Mouse (Mus musculus) CH12.LX (cell line): ENCODE results near the gene Fev. TPM values are rescaled to one million over a fixed set of nuclear protein-coding genes. Genes with fewer than 3 reads are reported as not detected.

ENCODE experiments used
- DNase-seq: peaks from one replicate; pipeline ENCODE4 v3.0.0-alpha.2; 2013; ENCODE audit errors: extremely low read depth
- H3K27ac ChIP-seq: 2 replicates; pipeline ENCODE4 v1.5.1; 2012; ENCODE audit warnings: low read depth, mild to moderate bottlenecking, control low read depth, moderate library complexity; ENCODE audit not compliant: insufficient read depth
- H3K27me3 ChIP-seq: replicated peaks from 2 replicates; pipeline ENCODE3; 2012; ENCODE audit warnings: inconsistent platforms
- H3K36me3 ChIP-seq, 2 experiments: replicated peaks in 1 of 2; 2 replicates each; pipeline versions ENCODE3 to v1.6.1; 2012; ENCODE audit warnings: inconsistent platforms in 1 of 2, low read length in 1 of 2, mild to moderate bottlenecking in 1 of 2, mixed read lengths in 1 of 2, moderate library complexity in 1 of 2; ENCODE audit not compliant: control insufficient read depth in 1 of 2, insufficient read depth in 1 of 2
- H3K4me1 ChIP-seq, 2 experiments: 2 replicates each; pipeline ENCODE4 v1.6.1; 2012; ENCODE audit warnings: inconsistent platforms in 1 of 2, moderate library complexity in 1 of 2; ENCODE audit not compliant: insufficient read depth in 2 of 2, control insufficient read depth in 1 of 2
- H3K4me2 ChIP-seq: 2 replicates; pipeline ENCODE4 v1.6.1; 2012; ENCODE audit warnings: low read depth, mild to moderate bottlenecking, control low read depth; ENCODE audit not compliant: poor library complexity, insufficient read depth, severe bottlenecking
- H3K4me3 ChIP-seq, 3 experiments: fragments of 150-350 bp in 1 of 3; sonication (generic) in 1 of 3; replicated peaks in 1 of 3; 2 replicates each; pipeline versions ENCODE3 to v1.5.1; 2011 to 2012; ENCODE audit warnings: low read depth in 2 of 3, low read length in 2 of 3, mild to moderate bottlenecking in 2 of 3, moderate library complexity in 2 of 3, control low read depth in 1 of 3, improper control_type of control experiment in 1 of 3, inconsistent platforms in 1 of 3, mixed read lengths in 1 of 3; ENCODE audit not compliant: poor library complexity in 1 of 3
- H3K79me2 ChIP-seq: replicated peaks from 2 replicates; pipeline ENCODE4 v1.6.1; 2012; ENCODE audit warnings: mild to moderate bottlenecking, moderate library complexity; ENCODE audit not compliant: control insufficient read depth, poor library complexity, insufficient read depth, severe bottlenecking; ENCODE audit errors: extremely low read depth
- H3K9ac ChIP-seq: 2 replicates; pipeline ENCODE4 v1.6.1; 2012; ENCODE audit warnings: low read depth, mild to moderate bottlenecking, control low read depth, moderate library complexity; ENCODE audit not compliant: insufficient read depth
- H3K9me3 ChIP-seq: replicated peaks from 2 replicates; pipeline ENCODE3; 2012; ENCODE audit warnings: low read length, inconsistent platforms, mixed read lengths
- CHD2 ChIP-seq: IDR thresholded peaks from 2 replicates; pipeline ENCODE4 v1.6.1; 2011; ENCODE audit warnings: low read length, improper control_type of control experiment
- HCFC1 ChIP-seq: IDR thresholded peaks from 2 replicates; pipeline ENCODE4 v1.6.1; 2012; ENCODE audit warnings: low read depth, mild to moderate bottlenecking, inconsistent platforms, low read length, improper control_type of control experiment
- JUND ChIP-seq: conservative IDR thresholded peaks from 2 replicates; pipeline ENCODE4 v1.6.1; 2011; ENCODE audit warnings: low read depth, low read length, improper control_type of control experiment
- KAT2A ChIP-seq: IDR thresholded peaks from 2 replicates; pipeline ENCODE4 v1.6.1; 2012; ENCODE audit warnings: low read length, improper control_type of control experiment, inconsistent platforms; ENCODE audit not compliant: insufficient replicate concordance
- MAFK ChIP-seq: IDR thresholded peaks from 2 replicates; pipeline ENCODE4 v1.6.1; 2011; ENCODE audit warnings: low read length, improper control_type of control experiment; ENCODE audit not compliant: insufficient replicate concordance
- MEF2A ChIP-seq: IDR thresholded peaks from 2 replicates; pipeline ENCODE4 v1.6.1; 2014; ENCODE audit warnings: low read depth, mild to moderate bottlenecking, inconsistent platforms, low read length, improper control_type of control experiment, borderline replicate concordance
- POLR2AphosphoS2 ChIP-seq: IDR thresholded peaks from 2 replicates; pipeline ENCODE4 v1.6.1; 2011; ENCODE audit warnings: low read depth, low read length, improper control_type of control experiment
- RAD21 ChIP-seq: IDR thresholded peaks from 2 replicates; pipeline ENCODE4 v1.6.1; 2011; ENCODE audit warnings: low read depth, mild to moderate bottlenecking, low read length, improper control_type of control experiment, moderate library complexity
- SIN3A ChIP-seq: IDR thresholded peaks from 2 replicates; pipeline ENCODE4 v1.6.1; 2012; ENCODE audit warnings: low read length, improper control_type of control experiment, inconsistent platforms
- SMC3 ChIP-seq: IDR thresholded peaks from 2 replicates; pipeline ENCODE4 v1.6.1; 2011; ENCODE audit warnings: low read depth, low read length, improper control_type of control experiment
- TCF12 ChIP-seq: IDR thresholded peaks from 2 replicates; pipeline ENCODE4 v1.6.1; 2014; ENCODE audit warnings: low read depth, mild to moderate bottlenecking, inconsistent platforms, low read length, improper control_type of control experiment
- USF2 ChIP-seq: conservative IDR thresholded peaks from 2 replicates; pipeline ENCODE4 v1.6.1; 2011; ENCODE audit warnings: low read depth, low read length, improper control_type of control experiment
- ZC3H11A ChIP-seq: IDR thresholded peaks from 2 replicates; pipeline ENCODE4 v1.6.1; 2012; ENCODE audit warnings: low read depth, mild to moderate bottlenecking, inconsistent platforms, low read length, improper control_type of control experiment
- ZKSCAN1 ChIP-seq: IDR thresholded peaks from 2 replicates; pipeline ENCODE4 v1.6.1; 2012; ENCODE audit warnings: low read depth, inconsistent platforms, low read length, improper control_type of control experiment, borderline replicate concordance
- dilution Hi-C: fragments of 300-500 bp; cut with MboI; formaldehyde crosslinking; loops from 2 replicates; pipeline ENCODE4 v1.14.3; 2020; ENCODE audit warnings: low sequenced_read_pairs; ENCODE audit not compliant: extremely low pct_unique_long_range_greater_than_20kb, extremely low pct_ligation_motif_present
- in situ Hi-C: fragments of 300-500 bp; cut with MboI; formaldehyde crosslinking; loops from 3 replicates; pipeline ENCODE4 v1.14.3; 2019; ENCODE audit warnings: low sequenced_read_pairs, low pct_ligation_motif_present, low pct_unique_long_range_greater_than_20kb, mixed read lengths
- polyA plus RNA-seq: library from polyadenylated mRNA; unstranded; fragments of >175 nt; gene quantifications from 2 replicates; pipeline ENCODE4 v1.2.1, GENCODE M21; 2012; ENCODE audit warnings: low read depth; ENCODE audit not compliant: insufficient read length
- total RNA-seq, 2 experiments: library from RNA; depleted of rRNA; stranded (reverse); fragments of 300-350 nt in 1 of 2; fragments of >200 nt in 1 of 2; gene quantifications; 2 replicates each; pipeline ENCODE4 v1.2.3; 2012 to 2014

Gene Fev
- total and polyA plus RNA-seq, 3 experiments, result not detected

DNA sequence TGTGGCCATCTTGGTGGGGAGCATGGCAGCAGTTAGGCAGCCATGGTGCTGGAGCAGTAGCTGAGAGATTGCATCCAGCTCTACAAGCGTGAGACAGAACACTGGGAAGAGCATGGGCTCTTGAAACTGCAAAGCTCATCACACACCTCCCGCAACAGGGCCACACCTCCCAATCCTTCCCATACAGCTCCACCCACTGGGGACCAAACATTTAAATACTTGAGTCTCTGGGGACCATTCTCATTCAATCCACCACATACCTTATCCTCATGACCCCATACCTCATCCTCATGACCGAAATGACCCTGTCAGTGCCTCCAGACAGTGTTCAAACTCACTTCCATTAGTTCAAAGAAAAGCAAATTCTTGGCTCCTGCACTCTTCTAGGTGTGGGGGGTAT, 52.0 kb downstream of the Fev start:
- H3K9me3 ChIP-seq, result peaks cover 6% of the 10 kb centered on the region
- H3K4me2 ChIP-seq, result no peak overlapping the region
- H3K79me2 ChIP-seq, result no peaks in the 10 kb centered on the region
- no peaks in the 10 kb centered on the region for H3K27me3 ChIP-seq
- in situ Hi-C loops, result no loop called here
- TF ChIP-seq USF2 (no peak), MAFK (no peak), ZC3H11A (no peak), KAT2A (no peak), SIN3A (no peak), MEF2A (no peak), CHD2 (no peak), TCF12 (no peak), RAD21 (no peak), JUND (no peak), POLR2AphosphoS2 (no peak), SMC3 (no peak), ZKSCAN1 (no peak), HCFC1 (no peak)
- H3K4me1 ChIP-seq, result no peaks in the 10 kb centered on the region
- no peak overlapping the region for H3K4me3 ChIP-seq
- H3K9ac ChIP-seq, result no peak overlapping the region
- H3K36me3 ChIP-seq, result no peaks in the 10 kb centered on the region
- DNase-seq, result no peak
- dilution Hi-C loops, result no loop called here
- H3K27ac ChIP-seq, result no peak overlapping the region

Other genes starting within 250 kb of the Fev start
- gene Ttll4, start 223.7 kb downstream of the Fev start, total RNA-seq (2012; rRNA removed), result 21.8 and 29.3 TPM in 2 replicates
- 23.6 and 24.9 TPM in 2 replicates for gene Ttll4, start 223.7 kb downstream of the Fev start, total RNA-seq (2014; rRNA removed)
- gene Ttll4, start 223.7 kb downstream of the Fev start, polyA plus RNA-seq, result 72.0 and 85.8 TPM in 2 replicates
- not detected in 2 replicates for gene Cyp27a1, start 171.8 kb downstream of the Fev start, total RNA-seq (2012; rRNA removed)
- gene Cyp27a1, start 171.8 kb downstream of the Fev start, total RNA-seq (2014; rRNA removed), result not detected in 2 replicates
- gene Cyp27a1, start 171.8 kb downstream of the Fev start, polyA plus RNA-seq, result not detected in 2 replicates
- 0.08 and 0.13 TPM in 2 replicates for gene Prkag3, start 136.2 kb downstream of the Fev start, total RNA-seq (2012; rRNA removed)
- gene Prkag3, start 136.2 kb downstream of the Fev start, total RNA-seq (2014; rRNA removed), result 0.09 TPM in 1 of 2 replicates, not detected in the other
- gene Prkag3, start 136.2 kb downstream of the Fev start, polyA plus RNA-seq, result 0.12 TPM in 1 of 2 replicates, not detected in the other
- gene Wnt6, start 113.5 kb downstream of the Fev start, total RNA-seq (2012; rRNA removed), result 3.4 and 3.5 TPM in 2 replicates
- 0.67 and 0.89 TPM in 2 replicates for gene Wnt6, start 113.5 kb downstream of the Fev start, total RNA-seq (2014; rRNA removed)
- 1.6 and 1.7 TPM in 2 replicates for gene Wnt6, start 113.5 kb downstream of the Fev start, polyA plus RNA-seq
- gene Wnt10a, start 93.9 kb downstream of the Fev start, total RNA-seq (2012; rRNA removed), result 126 and 184 TPM in 2 replicates
- gene Wnt10a, start 93.9 kb downstream of the Fev start, total RNA-seq (2014; rRNA removed), result 142 and 155 TPM in 2 replicates
- gene Wnt10a, start 93.9 kb downstream of the Fev start, polyA plus RNA-seq, result 170 and 187 TPM in 2 replicates
- 0.04 TPM in 1 of 2 replicates, not detected in the other for gene Cdk5r2, start 30.5 kb downstream of the Fev start, total RNA-seq (2012; rRNA removed)
- not detected in 2 replicates for gene Cdk5r2, start 30.5 kb downstream of the Fev start, total RNA-seq (2014; rRNA removed)
- 0.23 and 0.24 TPM in 2 replicates for gene Cdk5r2, start 30.5 kb downstream of the Fev start, polyA plus RNA-seq
- 0.55 TPM in 1 of 2 replicates, not detected in the other for gene Cryba2, start 7.7 kb upstream of the Fev start, total RNA-seq (2012; rRNA removed)
- gene Cryba2, start 7.7 kb upstream of the Fev start, total RNA-seq (2014; rRNA removed), result not detected in 2 replicates
- 0.30 and 0.78 TPM in 2 replicates for gene Cryba2, start 7.7 kb upstream of the Fev start, polyA plus RNA-seq
- not detected in 2 replicates for gene Cfap65, start 50.2 kb upstream of the Fev start, total RNA-seq (2012; rRNA removed)
- gene Cfap65, start 50.2 kb upstream of the Fev start, total RNA-seq (2014; rRNA removed), result 0.04 TPM in 1 of 2 replicates, not detected in the other
- not detected in 2 replicates for gene Cfap65, start 50.2 kb upstream of the Fev start, polyA plus RNA-seq
- gene Ihh, start 66.3 kb upstream of the Fev start, total RNA-seq (2012; rRNA removed), result not detected in 2 replicates
- not detected in 2 replicates for gene Ihh, start 66.3 kb upstream of the Fev start, total RNA-seq (2014; rRNA removed)
- gene Ihh, start 66.3 kb upstream of the Fev start, polyA plus RNA-seq, result not detected in 2 replicates
- gene Nhej1, start 239.8 kb upstream of the Fev start, total RNA-seq (2012; rRNA removed), result 2.8 and 3.4 TPM in 2 replicates
- gene Nhej1, start 239.8 kb upstream of the Fev start, total RNA-seq (2014; rRNA removed), result 3.7 and 4.4 TPM in 2 replicates
- 4.0 and 4.2 TPM in 2 replicates for gene Nhej1, start 239.8 kb upstream of the Fev start, polyA plus RNA-seq
- gene Slc23a3, start 248.5 kb upstream of the Fev start, total RNA-seq (2012; rRNA removed), result not detected in 2 replicates
- gene Slc23a3, start 248.5 kb upstream of the Fev start, total RNA-seq (2014; rRNA removed), result not detected in 2 replicates
- not detected in 2 replicates for gene Slc23a3, start 248.5 kb upstream of the Fev start, polyA plus RNA-seq